26 mouse cellular contexts compared by ENCODE assay signal in genomic region chr11:90717719-90718118, GRCm38 (mm10). TPM values are rescaled to one million over a fixed set of nuclear protein-coding genes. Genes with fewer than 3 reads are reported as not detected.
DNase-seq lines count a peak whose midpoint lies in the region; ATAC-seq and TF ChIP-seq lines count a peak whose summit lies in the region.
"Had no signal": no experiment of that assay in that cellular context is flagged by ENCODE, and none has a peak within 500 bp of the region (broad histone marks: within the 10 kb centered on the region; RNA-seq: fewer than 3 reads in every experiment).

No protein-coding gene starts in this region.

- WGBS in liver, embryonic 14.5 days (ENCODE audit: insufficient replicate concordance): 64% methylated on average over 3 of the region's 3 CpGs
- 78% methylated on average over 3 of the region's 3 CpGs for WGBS in liver, embryonic 11.5 days
- 96% methylated on average over 3 of the region's 3 CpGs for WGBS in hindbrain, embryonic 16.5 days

- peak; percentile 50; the same call in 1 of the 2 replicates for TF ChIP-seq CTCF in liver, embryonic 14.5 days (IDR thresholded peaks at IDR 0.05; ENCODE audit: low read depth)
- TF ChIP-seq CTCF in MEL (IDR thresholded peaks at IDR 0.05 in 2 of 3, conservative IDR thresholded peaks at IDR 0.05 in 1 of 3; ENCODE audit: control insufficient read depth in 1 of 3, insufficient read depth in 1 of 3, low read depth in 2 of 3, low read length in 3 of 3, poor library complexity in 1 of 3, severe bottlenecking in 1 of 3): peak in 2 of 3 experiments; percentile 24 to 45; a peak in 3 of 6 replicates

- TF ChIP-seq EP300 in liver, embryonic 14.5 days (IDR thresholded peaks at IDR 0.05; ENCODE audit: low read depth): no peak
- no peak for TF ChIP-seq EP300 in MEL (IDR thresholded peaks at IDR 0.05; ENCODE audit: low read depth in 1 of 2, low read length in 2 of 2)

- DNase-seq in liver, embryonic 14.5 days (ENCODE audit: low read depth in 3 of 3, low spot score in 3 of 3): no peak
- no peak for DNase-seq in liver, embryonic 11.5 days (ENCODE audit: low spot score)
- DNase-seq in 416B (ENCODE audit: low read depth): peak; percentile 40
- DNase-seq in MEL (ENCODE audit: low read depth, low spot score): peak; percentile 33
- no peak for DNase-seq in embryo, embryonic 10 days (ENCODE audit: low spot score)
- DNase-seq: adrenal gland, adult 2 months; adrenal gland, postnatal 14 days; cerebellum, adult 11 months; cerebellum, adult 2 months; cerebellum, adult 9-11 months; cerebellum, postnatal 25 days; gastrocnemius, postnatal 25 days; heart, adult 18-20 months; heart, postnatal 10 days; heart, postnatal 36 days had no signal

- H3K36me3 ChIP-seq in liver, embryonic 14.5 days (replicated peaks; ENCODE audit: control insufficient read depth, insufficient read depth, low read depth): no peaks in the 10 kb centered on the region
- H3K36me3 ChIP-seq in liver, embryonic 11.5 days (ENCODE audit: control insufficient read depth, insufficient read depth, low read length): no peaks in the 10 kb centered on the region
- no peaks in the 10 kb centered on the region for H3K36me3 ChIP-seq in MEL (ENCODE audit: control insufficient read depth in 1 of 2, insufficient read depth in 2 of 2, low read length in 2 of 2)
- no peaks in the 10 kb centered on the region for H3K36me3 ChIP-seq in hindbrain, embryonic 16.5 days (ENCODE audit: control insufficient read depth, insufficient read depth, low read length)
- H3K36me3 ChIP-seq: forebrain, embryonic 12.5 days; forebrain, embryonic 15.5 days; heart, embryonic 12.5 days; heart, embryonic 15.5 days; hindbrain, embryonic 10.5 days; hindbrain, embryonic 13.5 days had no signal

- no peaks in the 10 kb centered on the region for H3K79me2 ChIP-seq in MEL (ENCODE audit: control insufficient read depth, insufficient read depth, low read length, poor library complexity)

- peaks cover 0 to 2% of the 10 kb centered on the region in 2 experiments; a peak in 2 of 4 replicates for H3K4me1 ChIP-seq in liver, embryonic 14.5 days (replicated peaks; ENCODE audit: control insufficient read depth in 2 of 2, insufficient read depth in 2 of 2, low read length in 1 of 2)
- no peaks in the 10 kb centered on the region for H3K4me1 ChIP-seq in liver, embryonic 11.5 days (replicated peaks; ENCODE audit: control insufficient read depth, insufficient read depth, low read length)
- no peaks in the 10 kb centered on the region for H3K4me1 ChIP-seq in MEL (ENCODE audit: control insufficient read depth in 1 of 2, insufficient read depth in 2 of 2, low read length in 2 of 2)
- no peaks in the 10 kb centered on the region for H3K4me1 ChIP-seq in hindbrain, embryonic 16.5 days (ENCODE audit: control insufficient read depth, insufficient read depth, low read depth, low read length)
- H3K4me1 ChIP-seq: forebrain, embryonic 12.5 days; forebrain, embryonic 15.5 days; heart, embryonic 15.5 days; hindbrain, embryonic 10.5 days had no signal

- TF ChIP-seq RAD21 in MEL (IDR thresholded peaks at IDR 0.05; ENCODE audit: low read depth, low read length): peak; percentile 47

- H3K27me3 ChIP-seq in liver, embryonic 14.5 days (ENCODE audit: control insufficient read depth, insufficient read depth, low read length): no peaks in the 10 kb centered on the region; the same call in 1 of the 2 replicates
- no peaks in the 10 kb centered on the region for H3K27me3 ChIP-seq in liver, embryonic 11.5 days (replicated peaks; ENCODE audit: control insufficient read depth, insufficient read depth, low read length)
- peaks cover 0 to 4% of the 10 kb centered on the region in 2 experiments; a peak in 2 of 4 replicates for H3K27me3 ChIP-seq in MEL (ENCODE audit: control insufficient read depth in 1 of 2, insufficient read depth in 2 of 2, low read length in 2 of 2)
- no peaks in the 10 kb centered on the region for H3K27me3 ChIP-seq in hindbrain, embryonic 16.5 days (replicated peaks; ENCODE audit: control insufficient read depth, insufficient read depth, low read length)
- H3K27me3 ChIP-seq: forebrain, embryonic 12.5 days; forebrain, embryonic 15.5 days; heart, embryonic 12.5 days; heart, embryonic 15.5 days; hindbrain, embryonic 13.5 days had no signal

- no peak for ATAC-seq in liver, embryonic 14.5 days (ENCODE audit: insufficient read depth)
- ATAC-seq in liver, embryonic 11.5 days (replicated peaks; ENCODE audit: low FRiP score): no peak
- 0 out of 2 replicates have a peak, but pooled peaks have one; percentile 63 for ATAC-seq in erythroid progenitor cell, adult 5-6 weeks (replicated peaks; ENCODE audit: low FRiP score, poor library complexity, severe bottlenecking)
- no peak for ATAC-seq in hindbrain, embryonic 16.5 days
- ATAC-seq: CD4-positive, CD25-positive, alpha-beta regulatory T cell, adult 4 months; forebrain, embryonic 15.5 days; hindbrain, postnatal 0 days; inflammation-experienced regulatory T-cells, adult 6 months had no signal

- H3K27ac ChIP-seq in liver, embryonic 14.5 days: no peak overlapping the region
- no peak overlapping the region for H3K27ac ChIP-seq in liver, embryonic 11.5 days (ENCODE audit: low read depth, low read length)
- H3K27ac ChIP-seq in MEL (ENCODE audit: control insufficient read depth, low read depth, low read length): no peak overlapping the region
- H3K27ac ChIP-seq in hindbrain, embryonic 16.5 days (ENCODE audit: low read depth, low read length): no peak overlapping the region
- H3K27ac ChIP-seq: forebrain, embryonic 12.5 days; forebrain, embryonic 15.5 days; heart, embryonic 15.5 days; hindbrain, embryonic 10.5 days; hindbrain, embryonic 13.5 days; hindbrain, postnatal 0 days had no signal

- H3K4me3 ChIP-seq in liver, embryonic 14.5 days (ENCODE audit: insufficient read depth in 1 of 2, low read depth in 2 of 2, low read length in 2 of 2): no peak overlapping the region
- H3K4me3 ChIP-seq in liver, embryonic 11.5 days (ENCODE audit: low read depth, low read length): no peak overlapping the region
- no peak overlapping the region for H3K4me3 ChIP-seq in MEL (ENCODE audit: control insufficient read depth in 1 of 2, insufficient read depth in 1 of 2, low read depth in 2 of 2, low read length in 2 of 2)
- no peak overlapping the region for H3K4me3 ChIP-seq in hindbrain, embryonic 16.5 days (ENCODE audit: low read length)
- H3K4me3 ChIP-seq: forebrain, embryonic 12.5 days; forebrain, embryonic 15.5 days; heart, embryonic 12.5 days; heart, embryonic 15.5 days; hindbrain, embryonic 10.5 days; hindbrain, embryonic 13.5 days had no signal

- H3K4me2 ChIP-seq in liver, embryonic 14.5 days (ENCODE audit: low read depth): no peak overlapping the region
- no peak overlapping the region for H3K4me2 ChIP-seq in liver, embryonic 11.5 days
- H3K4me2 ChIP-seq in hindbrain, embryonic 16.5 days (ENCODE audit: low read length): no peak overlapping the region
- H3K4me2 ChIP-seq: forebrain, embryonic 12.5 days; forebrain, embryonic 15.5 days; heart, embryonic 12.5 days; heart, embryonic 15.5 days; hindbrain, embryonic 13.5 days had no signal

- no peaks in the 10 kb centered on the region for H3K9me3 ChIP-seq in liver, embryonic 14.5 days (ENCODE audit: control insufficient read depth, low read length)
- H3K9me3 ChIP-seq in liver, embryonic 11.5 days (ENCODE audit: control insufficient read depth, low read length): no peaks in the 10 kb centered on the region
- H3K9me3 ChIP-seq in MEL (replicated peaks; ENCODE audit: insufficient read depth, low read length): no peaks in the 10 kb centered on the region
- H3K9me3 ChIP-seq in hindbrain, embryonic 16.5 days (ENCODE audit: control insufficient read depth, low read length): no peaks in the 10 kb centered on the region
- H3K9me3 ChIP-seq: forebrain, embryonic 12.5 days; forebrain, embryonic 15.5 days; heart, embryonic 12.5 days; heart, embryonic 15.5 days; hindbrain, embryonic 10.5 days; hindbrain, embryonic 13.5 days had no signal

- TF ChIP-seq POLR2A in MEL (IDR thresholded peaks at IDR 0.05; ENCODE audit: control insufficient read depth in 1 of 2, insufficient read depth in 1 of 2, low read depth in 1 of 2, low read length in 2 of 2, poor library complexity in 1 of 2): no peak

- no peak overlapping the region for H3K9ac ChIP-seq in liver, embryonic 14.5 days (replicated peaks)
- no peak overlapping the region for H3K9ac ChIP-seq in liver, embryonic 11.5 days (ENCODE audit: low read depth, low read length)
- H3K9ac ChIP-seq in MEL (ENCODE audit: control insufficient read depth, low read depth, low read length, poor library complexity, severe bottlenecking): no peak overlapping the region
- no peak overlapping the region for H3K9ac ChIP-seq in hindbrain, embryonic 16.5 days (ENCODE audit: low read depth, low read length)
- H3K9ac ChIP-seq: forebrain, embryonic 12.5 days; forebrain, embryonic 15.5 days; heart, embryonic 12.5 days; heart, embryonic 15.5 days; hindbrain, embryonic 13.5 days had no signal

TF ChIP-seq in MEL, 35 proteins besides CTCF, POLR2A, EP300 and RAD21:
- TF ChIP-seq SMC3 (IDR thresholded peaks at IDR 0.05; ENCODE audit: low read depth, low read length): peak; percentile 38; the same call in 1 of the 2 replicates
- no peak for TF ChIP-seq TAL1 (IDR thresholded peaks at IDR 0.05; ENCODE audit: low read length)

RNA-seq across cellular contexts. Expression of gene Tom1l1, which starts 29.6 kb away (rescaled TPM):
- 13.6 and 26.6 TPM in 2 replicates for polyA plus RNA-seq in liver, embryonic 14.5 days (2012; rRNA removed)
- 58.9 and 60.6 TPM in 2 replicates for polyA plus RNA-seq in liver, embryonic 14.5 days (2014; fragmentation: Nextera tagmentation; extraction: Ambion mirVana)
- polyA plus RNA-seq in liver, embryonic 11.5 days (2014; fragmentation: Nextera tagmentation; extraction: Ambion mirVana): 60.7 and 66.0 TPM in 2 replicates
- 25.4 and 34.7 TPM in 2 replicates for total RNA-seq in MEL (2012; rRNA removed)
- polyA plus RNA-seq in MEL (2012; ENCODE audit: insufficient read depth in 1 of 2, insufficient read length in 2 of 2, low read depth in 1 of 2, low replicate concordance in 2 of 2, missing spikeins in 1 of 2): 10 to 100 TPM in 1 of 2 experiments, not detected in 1; 41.3 TPM
- total RNA-seq in erythroid progenitor cell, adult 5-6 weeks (2015; ENCODE audit: low replicate concordance): 183 and 280 TPM in 2 replicates
- total RNA-seq in erythroid progenitor cell, adult 5-6 weeks (2017; ENCODE audit: low replicate concordance): 256 and 270 TPM in 2 replicates
- 26.1 and 26.5 TPM in 2 replicates for polyA plus RNA-seq in hindbrain, embryonic 16.5 days (2015; fragmentation: Nextera tagmentation; extraction: Ambion mirVana)

Comparison
In these comparisons a context has a peak if more than half of its experiments do, and no peak if none do; other contexts are left out.
1. DNase-seq: peak in 416B (single experiment) and MEL (single experiment); none in liver, embryonic 14.5 days (0 of 3), liver, embryonic 11.5 days (single experiment) and embryo, embryonic 10 days (single experiment).